Mouse (Mus musculus) midbrain, embryonic 16.5 days (tissue): Measurements from ENCODE around the gene Ptprg. TPM values are rescaled to one million over a fixed set of nuclear protein-coding genes. Genes with fewer than 3 reads are reported as not detected.

ENCODE experiments used
- ATAC-seq: fragments of 200-750 bp; cut with Nextera tagmentation; 2 replicates; pipeline ENCODE4 v1.8.0; 2017; ENCODE audit warnings: moderate TSS enrichment
- H3K27ac ChIP-seq: fragments of 300-500 bp; sonication (generic); 2 replicates; pipeline ENCODE4 v1.5.1; 2014; ENCODE audit warnings: mild to moderate bottlenecking, low read length, mixed read lengths
- H3K27me3 ChIP-seq: fragments of 300-500 bp; sonication (generic); 2 replicates; pipeline ENCODE4 v1.6.1; 2014; ENCODE audit warnings: low read depth, low read length, mixed read lengths; ENCODE audit not compliant: control insufficient read depth, insufficient read depth
- H3K36me3 ChIP-seq: fragments of 300-500 bp; sonication (generic); 2 replicates; pipeline ENCODE4 v1.6.1; 2014; ENCODE audit warnings: mild to moderate bottlenecking, low read length, moderate library complexity, mixed read lengths; ENCODE audit not compliant: control insufficient read depth, insufficient read depth
- H3K4me1 ChIP-seq: fragments of 300-500 bp; sonication (generic); 2 replicates; pipeline ENCODE4 v1.6.1; 2014; ENCODE audit warnings: mild to moderate bottlenecking, low read length, mixed read lengths; ENCODE audit not compliant: control insufficient read depth, insufficient read depth
- H3K4me2 ChIP-seq: fragments of 300-500 bp; sonication (generic); 2 replicates; pipeline ENCODE4 v1.6.1; 2014; ENCODE audit warnings: mild to moderate bottlenecking, low read length, mixed read lengths
- H3K4me3 ChIP-seq: fragments of 300-500 bp; sonication (generic); 2 replicates; pipeline ENCODE4 v1.5.1; 2014; ENCODE audit warnings: low read depth, mild to moderate bottlenecking, low read length, moderate library complexity, mixed read lengths
- H3K9ac ChIP-seq: fragments of 300-500 bp; sonication (generic); 2 replicates; pipeline ENCODE4 v1.6.1; 2014; ENCODE audit warnings: low read depth, low read length, mixed read lengths
- H3K9me3 ChIP-seq: fragments of 300-500 bp; sonication (generic); replicated peaks from 2 replicates; pipeline ENCODE4 v1.6.1; 2014; ENCODE audit warnings: mild to moderate bottlenecking, low read length, mixed read lengths; ENCODE audit not compliant: control insufficient read depth, poor library complexity, severe bottlenecking
- WGBS: fragments of 180-500 bp; shearing (Covaris S2); extraction: QIAGEN DNeasy Blood & Tissue Kit; methylation state at CpG from one replicate; pipeline ENCODE4 v1.1.7; 2014; 5-methylcytosine and 5-hydroxymethylcytosine counted together
- polyA plus RNA-seq: library from polyadenylated mRNA; unstranded; fragments of >200 nt; fragmentation: Nextera tagmentation; extraction: Ambion mirVana; gene quantifications from 2 replicates; pipeline ENCODE4 v1.2.1, GENCODE M21; 2015

Ptprg gene
- polyA plus RNA-seq, 1 experiment from 2014 or later = 37.6 TPM

DNA sequence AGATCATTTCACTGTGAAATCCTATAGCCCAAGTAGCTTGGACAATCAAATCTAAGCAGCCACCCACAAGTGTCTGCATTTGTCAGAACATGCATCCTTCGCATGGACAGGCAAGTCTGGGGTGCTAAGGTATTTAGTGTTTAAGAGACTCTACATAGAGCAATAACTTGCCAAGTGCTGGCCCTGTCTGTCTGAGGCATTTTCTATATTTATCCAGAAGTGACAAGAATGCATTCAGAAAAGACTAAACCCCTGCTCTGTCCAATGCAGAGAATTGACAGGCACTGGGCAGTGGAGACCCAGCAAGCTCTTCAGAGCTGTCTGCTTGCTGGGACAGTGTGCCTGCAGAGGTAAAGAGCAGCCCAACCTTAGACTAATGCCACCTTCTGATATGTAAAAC is 625.3 kb downstream of the Ptprg start:
- Histone ChIP-seq H3K9ac (no peak overlapping the region), H3K27me3 (no peaks in the 10 kb centered on the region), H3K27ac (no peak overlapping the region), H3K4me1 (peaks cover 8% of the 10 kb centered on the region), H3K36me3 (no peaks in the 10 kb centered on the region), H3K9me3 (no peaks in the 10 kb centered on the region), H3K4me3 (no peak overlapping the region), H3K4me2 (no peak overlapping the region)
- WGBS = 77% methylated on average over 1 of the region's 1 CpGs
- ATAC-seq = no peak

DNA sequence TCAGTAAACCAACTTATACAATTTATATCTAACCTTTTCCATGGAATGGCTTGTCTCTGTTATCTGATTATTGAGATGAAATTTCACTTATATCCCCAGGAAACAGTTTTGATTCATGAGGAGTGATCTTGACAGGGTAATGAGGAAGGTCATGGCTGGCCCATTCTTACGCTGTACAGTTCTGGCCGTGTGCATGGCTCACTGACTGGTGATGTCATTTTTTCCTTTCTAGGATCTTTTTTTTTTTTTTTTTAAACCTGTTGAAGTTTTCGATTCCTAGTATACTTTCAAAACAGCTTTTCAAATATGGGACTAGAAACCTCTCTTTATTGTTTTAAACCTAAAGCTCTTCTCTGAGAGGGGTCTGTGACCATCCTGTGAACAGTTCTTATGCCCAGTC is 626.8 kb downstream of the Ptprg start:
- Histone ChIP-seq H3K4me3 (no peak overlapping the region), H3K4me2 (no peak overlapping the region), H3K4me1 (peaks cover 10% of the 10 kb centered on the region), H3K9ac (no peak overlapping the region), H3K27ac (no peak overlapping the region), H3K9me3 (no peaks in the 10 kb centered on the region), H3K36me3 (no peaks in the 10 kb centered on the region), H3K27me3 (no peaks in the 10 kb centered on the region)
- no peak for ATAC-seq
- 74% methylated on average over 3 of the region's 3 CpGs for WGBS

DNA sequence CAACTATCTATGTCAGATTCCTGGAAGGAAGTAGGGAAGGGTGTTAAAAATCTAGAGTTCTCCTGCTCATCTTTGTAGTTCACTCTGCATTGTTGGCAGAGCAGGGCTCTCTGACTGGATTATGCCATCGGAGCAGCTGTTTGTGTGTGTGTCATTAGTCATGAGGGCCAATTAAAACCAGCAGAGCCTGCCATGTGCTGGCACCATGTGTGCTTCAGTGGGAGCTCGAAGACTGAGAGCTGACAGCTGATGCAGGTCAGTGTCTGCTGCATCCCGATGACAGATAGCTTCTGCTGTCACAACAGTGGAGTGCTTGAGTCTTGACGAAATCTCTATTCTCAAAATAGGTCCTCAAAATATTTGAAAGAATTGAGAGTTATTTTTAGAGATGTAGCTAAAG is 631.7 kb downstream of the Ptprg start:
- no peaks in the 10 kb centered on the region for H3K27me3 ChIP-seq
- H3K4me3 ChIP-seq = no peak overlapping the region
- peaks cover 7% of the 10 kb centered on the region for H3K4me1 ChIP-seq
- H3K9ac ChIP-seq = no peak overlapping the region
- ATAC-seq = no peak
- H3K36me3 ChIP-seq = no peaks in the 10 kb centered on the region
- WGBS = 43% methylated on average over 4 of the region's 4 CpGs
- H3K9me3 ChIP-seq = no peaks in the 10 kb centered on the region
- no peak overlapping the region for H3K4me2 ChIP-seq
- H3K27ac ChIP-seq = no peak overlapping the region

DNA sequence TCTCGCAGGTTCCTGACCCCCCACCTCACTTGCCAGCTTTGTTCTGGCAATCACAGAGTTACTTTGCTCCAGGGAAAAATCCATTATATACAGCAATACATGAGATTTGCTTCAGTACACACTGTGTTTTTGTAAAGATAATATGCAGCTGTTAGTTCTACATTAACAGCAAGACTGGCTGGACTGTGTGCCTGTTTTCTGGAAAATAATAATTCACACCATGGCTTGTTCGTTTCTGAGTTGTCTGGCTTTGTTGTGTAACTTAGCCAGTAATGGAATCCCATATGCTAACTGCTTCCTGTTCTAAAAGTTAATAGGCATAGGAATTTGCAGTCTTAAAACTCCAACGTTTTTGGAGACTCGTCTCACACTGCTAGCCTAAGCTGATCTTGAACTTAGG is 635.0 kb downstream of the Ptprg start:
- Histone ChIP-seq H3K27me3 (no peaks in the 10 kb centered on the region), H3K36me3 (no peaks in the 10 kb centered on the region), H3K9ac (no peak overlapping the region), H3K27ac (no peak overlapping the region), H3K4me2 (no peak overlapping the region), H3K9me3 (no peaks in the 10 kb centered on the region), H3K4me3 (no peak overlapping the region), H3K4me1 (peaks cover 13% of the 10 kb centered on the region)
- no peak for ATAC-seq
- WGBS = 41% methylated on average over 4 of the region's 4 CpGs

DNA sequence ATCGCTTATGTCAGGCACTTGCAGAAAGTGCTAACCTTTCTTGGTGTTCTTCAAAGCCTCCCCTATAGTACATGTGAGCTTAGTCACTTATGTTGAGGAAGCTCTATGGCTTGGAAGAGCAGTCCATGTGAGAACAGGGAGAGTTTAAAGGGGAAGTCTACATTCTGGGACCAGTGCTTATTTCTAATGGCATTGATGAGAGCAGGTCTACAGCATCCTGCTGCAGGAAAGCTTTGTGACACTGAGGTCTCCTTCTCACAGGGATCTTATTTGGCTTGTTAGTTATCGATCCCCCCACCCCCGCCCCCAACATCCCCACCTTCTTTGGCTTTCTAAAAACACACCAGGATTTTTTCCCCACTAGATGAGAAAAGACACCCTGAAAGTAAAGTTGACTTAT is 635.9 kb downstream of the Ptprg start:
- Histone ChIP-seq H3K9me3 (no peaks in the 10 kb centered on the region), H3K9ac (no peak overlapping the region), H3K36me3 (no peaks in the 10 kb centered on the region), H3K27ac (peak overlapping the region; percentile 71; the same call in 1 of the 2 replicates), H3K4me3 (no peak overlapping the region), H3K4me2 (peak overlapping the region; percentile 36), H3K27me3 (no peaks in the 10 kb centered on the region), H3K4me1 (peaks cover 13% of the 10 kb centered on the region)
- ATAC-seq = peak; percentile 44; the same call in 1 of the 2 replicates
- WGBS = 34% methylated on average over 3 of the region's 3 CpGs

DNA sequence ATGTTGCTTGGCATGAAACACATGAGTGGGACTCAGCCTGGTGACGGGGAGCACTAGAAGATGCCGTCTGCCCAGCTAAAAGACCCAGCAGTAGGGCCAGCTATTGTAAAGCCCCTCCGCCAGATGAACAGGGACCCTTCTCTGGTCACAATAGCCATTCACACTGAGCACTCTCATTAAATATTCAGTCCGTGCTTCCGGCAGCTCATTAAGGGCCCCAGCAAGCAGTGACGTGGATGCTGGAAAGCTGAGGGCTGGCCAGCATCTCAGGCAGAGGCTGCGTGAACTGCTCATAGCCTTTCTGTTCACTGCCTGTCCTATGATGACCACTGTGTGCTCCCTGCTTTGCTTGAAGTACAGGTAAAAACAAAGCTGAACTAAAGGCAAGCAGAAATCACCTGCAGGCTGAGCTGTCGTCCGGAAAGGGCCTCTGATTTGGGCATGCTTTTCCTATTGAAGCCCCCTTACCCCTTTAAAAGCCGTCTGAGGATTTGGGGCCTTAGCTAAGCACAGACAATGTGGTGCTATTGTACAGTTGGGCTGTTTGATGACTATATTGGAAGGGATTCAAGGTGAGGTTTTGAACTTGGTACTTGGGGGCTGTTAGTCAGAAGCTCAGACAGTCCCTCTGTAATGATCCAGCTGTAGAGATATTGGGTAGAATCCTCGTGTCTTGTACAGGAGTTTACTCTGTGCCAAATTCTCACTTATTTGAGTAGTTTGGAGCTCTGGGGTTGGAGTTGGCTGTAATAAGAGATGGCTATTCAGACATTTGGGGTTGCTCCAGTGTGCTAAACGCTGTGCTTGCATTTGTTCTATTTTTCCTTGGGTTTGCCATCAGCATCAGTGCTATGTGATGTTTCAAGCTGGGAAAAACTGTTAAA is 636.6 kb downstream of the Ptprg start:
- H3K4me3 ChIP-seq = no peak overlapping the region
- no peaks in the 10 kb centered on the region for H3K9me3 ChIP-seq
- H3K27me3 ChIP-seq = no peaks in the 10 kb centered on the region
- ATAC-seq = peak; percentile 89
- peak overlapping the region; percentile 71 for H3K27ac ChIP-seq
- H3K4me2 ChIP-seq = peak overlapping the region; percentile 36
- peaks cover 12% of the 10 kb centered on the region for H3K4me1 ChIP-seq
- no peaks in the 10 kb centered on the region for H3K36me3 ChIP-seq
- 11% methylated on average over 12 of the region's 12 CpGs for WGBS
- no peak overlapping the region for H3K9ac ChIP-seq

DNA sequence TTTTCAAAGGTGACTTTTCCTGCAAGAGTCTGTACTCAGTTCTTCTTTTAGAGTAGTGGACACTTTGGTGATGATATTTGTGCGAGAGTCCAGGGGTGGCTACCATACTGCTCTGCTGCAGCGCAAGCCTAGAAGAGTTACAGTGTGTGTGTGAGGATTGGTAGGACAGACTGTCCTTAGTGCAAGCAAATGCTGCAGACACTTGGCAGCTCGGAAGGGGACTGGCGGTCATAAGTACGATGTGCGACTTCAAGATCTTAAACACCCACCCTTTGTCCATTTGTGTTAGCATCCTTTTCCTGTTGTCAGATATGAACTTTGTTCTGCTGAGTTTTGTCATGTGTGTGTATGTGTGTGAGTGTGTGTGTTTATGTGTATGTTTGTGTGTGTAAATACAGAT is 637.7 kb downstream of the Ptprg start:
- 77% methylated on average over 6 of the region's 6 CpGs for WGBS
- no peaks in the 10 kb centered on the region for H3K36me3 ChIP-seq
- H3K9me3 ChIP-seq = no peaks in the 10 kb centered on the region
- H3K4me1 ChIP-seq = peaks cover 11% of the 10 kb centered on the region
- H3K4me3 ChIP-seq = no peak overlapping the region
- H3K27me3 ChIP-seq = no peaks in the 10 kb centered on the region
- H3K4me2 ChIP-seq = peak overlapping the region; percentile 10; the same call in 1 of the 2 replicates
- no peak overlapping the region for H3K27ac ChIP-seq
- no peak overlapping the region for H3K9ac ChIP-seq
- no peak for ATAC-seq

DNA sequence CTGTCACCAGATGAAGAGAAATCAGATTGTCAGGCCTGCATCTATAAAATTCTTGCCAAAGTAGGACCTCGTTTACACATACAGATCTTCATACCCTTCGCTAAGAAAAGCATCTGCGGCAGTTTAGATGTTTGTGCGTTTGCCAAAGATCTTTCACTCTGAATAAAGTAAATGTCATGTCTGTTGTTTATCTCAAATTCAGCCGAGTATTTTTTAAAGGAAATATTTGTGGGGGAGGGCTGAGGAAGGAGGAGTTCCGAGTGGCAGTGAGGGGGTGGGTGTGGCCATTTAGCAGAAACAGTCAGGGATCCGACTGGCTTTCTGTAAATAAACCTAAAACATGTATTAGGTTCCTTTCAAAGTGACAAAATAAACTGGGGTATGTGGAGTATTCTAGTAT is 645.4 kb downstream of the Ptprg start:
- Histone ChIP-seq H3K4me3 (no peak overlapping the region), H3K4me1 (peaks cover 9% of the 10 kb centered on the region), H3K4me2 (no peak overlapping the region), H3K36me3 (no peaks in the 10 kb centered on the region), H3K27ac (no peak overlapping the region), H3K27me3 (no peaks in the 10 kb centered on the region), H3K9ac (no peak overlapping the region), H3K9me3 (no peaks in the 10 kb centered on the region)
- WGBS = 64% methylated on average over 7 of the region's 7 CpGs
- no peak for ATAC-seq
